Mouse (Mus musculus): ENCODE data around the gene Il1rapl1.
"Not testable (repeated sequence)": the region's sequence is repeated elsewhere in the genome, so short reads cannot be mapped to it uniquely, and the experiment has no call there.

GRCm38 (mm10) chrX:87238191-87238590 lies 877.3 kb downstream of the Il1rapl1 start:
- TF ChIP-seq CTCF (IDR thresholded peaks at IDR 0.05; ENCODE audit: control insufficient read depth, insufficient read depth, insufficient replicate concordance, low read depth, low read length); POLR2A (IDR thresholded peaks at IDR 0.05; ENCODE audit: control insufficient read depth, low read depth, low read length): not testable (repeated sequence)

Data from testis, adult 2 months (tissue).